Mouse (Mus musculus) lung, postnatal 0 days (tissue): ENCODE measurements at regions not wholly inside any gene's neighbourhood (a gene's known extent, or its start where the extent isn't known, plus 50 kb on each side); places are given as distances from the start of the nearest gene placed in this dataset.

ENCODE experiments used
- CTCF ChIP-seq: IDR thresholded peaks from 2 replicates; pipeline ENCODE4 v1.5.1; 2016; ENCODE audit warnings: antibody characterized with exemption, mild to moderate bottlenecking
- EP300 ChIP-seq: IDR thresholded peaks from 2 replicates; pipeline ENCODE4 v1.6.1; 2016; ENCODE audit warnings: antibody characterized with exemption, mild to moderate bottlenecking, control low read depth

DNA sequence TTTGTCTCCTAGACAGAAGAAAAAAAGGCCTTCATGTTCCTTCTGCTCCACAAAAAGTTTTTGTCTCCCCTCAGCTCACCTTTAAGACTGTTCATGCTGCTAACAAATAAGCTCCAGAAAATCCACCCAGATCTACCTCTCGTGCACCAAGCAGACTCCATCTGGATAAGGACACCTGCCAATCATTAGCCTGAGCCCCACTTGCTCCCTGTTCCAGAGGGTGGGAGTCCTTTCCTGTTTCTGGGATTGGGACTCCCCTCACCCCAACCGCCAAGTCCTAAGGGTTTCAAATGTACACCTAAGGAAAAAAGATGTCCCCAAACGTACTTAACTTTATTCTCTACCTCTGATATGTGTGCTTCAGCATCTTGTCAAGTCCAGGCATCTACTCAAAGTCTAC, 63.6 kb upstream of the Zfp64 start:
- TF ChIP-seq EP300 (no peak), CTCF (no peak)
